ENCODE assay signal across 20 mouse cellular contexts in the genomic region with DNA sequence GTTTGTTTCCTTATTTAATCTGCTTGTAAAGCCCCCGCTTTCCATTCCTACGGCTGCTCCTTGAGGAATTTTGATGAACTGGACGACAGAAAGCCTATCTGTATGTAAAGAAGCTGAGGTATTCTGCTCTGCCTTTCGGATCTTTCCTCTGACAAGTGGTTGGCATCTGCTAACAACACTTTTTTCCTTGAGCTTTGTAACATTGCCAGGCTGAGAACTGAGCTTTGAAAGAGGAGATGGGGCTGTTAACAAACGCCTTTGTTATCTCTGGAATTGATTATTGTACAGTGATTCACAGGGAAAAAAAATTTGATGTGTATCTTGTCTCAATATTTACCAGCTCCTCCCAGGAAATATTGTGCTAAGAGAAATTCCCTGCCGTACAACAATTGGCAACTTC.
DNase-seq lines count a peak whose midpoint lies in the region; ATAC-seq lines count a peak whose summit lies in the region.
"Had no signal": no experiment of that assay in that cellular context is flagged by ENCODE, and none has a peak within 500 bp of the region (broad histone marks: within the 10 kb centered on the region; RNA-seq: fewer than 3 reads in every experiment).

No protein-coding gene starts in this region.

- peaks cover 22% of the 10 kb centered on the region for H3K4me1 ChIP-seq in forebrain, embryonic 13.5 days
- no peaks in the 10 kb centered on the region; the same call in 1 of the 2 replicates for H3K4me1 ChIP-seq in forebrain, embryonic 10.5 days
- H3K4me1 ChIP-seq in forebrain, embryonic 15.5 days = peaks cover 20% of the 10 kb centered on the region
- H3K4me1 ChIP-seq in forebrain, embryonic 11.5 days (replicated peaks; ENCODE audit: control insufficient read depth, insufficient read depth, low read length) = no peaks in the 10 kb centered on the region
- no peaks in the 10 kb centered on the region for H3K4me1 ChIP-seq in heart, embryonic 11.5 days (ENCODE audit: control insufficient read depth, insufficient read depth, low read length)
- H3K4me1 ChIP-seq: embryonic facial prominence, embryonic 10.5 days; embryonic facial prominence, embryonic 12.5 days had no signal

- no peak for DNase-seq in forebrain, embryonic 10.5 days (ENCODE audit: extremely low spot score, low spot score)
- DNase-seq in forebrain, embryonic 11.5 days (ENCODE audit: low spot score) = no peak
- DNase-seq in heart, adult 11 months = peak; percentile 35
- no peak for DNase-seq in lung, postnatal 4 days
- DNase-seq: adrenal gland, adult 2 months; adrenal gland, postnatal 10 days; adrenal gland, postnatal 25 days; B cell, adult 2 months; cerebellum, adult 11-12 months; cerebellum, adult 2 months; cerebellum, adult 9-10 months; cerebellum, postnatal 25 days had no signal

- H3K4me3 ChIP-seq in forebrain, embryonic 13.5 days = no peak overlapping the region
- H3K4me3 ChIP-seq in forebrain, embryonic 10.5 days = no peak overlapping the region
- H3K4me3 ChIP-seq in forebrain, embryonic 15.5 days = no peak overlapping the region
- H3K4me3 ChIP-seq in forebrain, embryonic 11.5 days (ENCODE audit: low read depth, low read length) = no peak overlapping the region
- H3K4me3 ChIP-seq in heart, embryonic 11.5 days (ENCODE audit: low read depth, low read length) = no peak overlapping the region
- H3K4me3 ChIP-seq: embryonic facial prominence, embryonic 10.5 days; embryonic facial prominence, embryonic 12.5 days had no signal

- no peaks in the 10 kb centered on the region for H3K27me3 ChIP-seq in forebrain, embryonic 13.5 days
- H3K27me3 ChIP-seq in forebrain, embryonic 10.5 days (ENCODE audit: poor library complexity, severe bottlenecking) = no peaks in the 10 kb centered on the region
- H3K27me3 ChIP-seq in forebrain, embryonic 15.5 days = no peaks in the 10 kb centered on the region
- H3K27me3 ChIP-seq in forebrain, embryonic 11.5 days (ENCODE audit: control insufficient read depth, insufficient read depth, low read length) = no peaks in the 10 kb centered on the region
- H3K27me3 ChIP-seq in heart, embryonic 11.5 days (ENCODE audit: control insufficient read depth, insufficient read depth, low read length) = no peaks in the 10 kb centered on the region; the same call in 1 of the 2 replicates
- H3K27me3 ChIP-seq: CH12.LX; embryonic facial prominence, embryonic 12.5 days had no signal

- no peak overlapping the region for H3K9ac ChIP-seq in forebrain, embryonic 13.5 days
- H3K9ac ChIP-seq in forebrain, embryonic 15.5 days (replicated peaks) = no peak overlapping the region
- no peak overlapping the region for H3K9ac ChIP-seq in forebrain, embryonic 11.5 days (ENCODE audit: low read length)
- no peak overlapping the region for H3K9ac ChIP-seq in heart, embryonic 11.5 days (ENCODE audit: low read depth, low read length)
- H3K9ac ChIP-seq: embryonic facial prominence, embryonic 12.5 days had no signal

- H3K27ac ChIP-seq in forebrain, embryonic 13.5 days = peak overlapping the region; percentile 42
- no peak overlapping the region for H3K27ac ChIP-seq in forebrain, embryonic 10.5 days
- 0 out of 2 replicates have a peak overlapping the region, but pooled peaks have one; percentile 15 for H3K27ac ChIP-seq in forebrain, embryonic 15.5 days (replicated peaks)
- no peak overlapping the region for H3K27ac ChIP-seq in forebrain, embryonic 11.5 days (ENCODE audit: low read depth, low read length)
- no peak overlapping the region for H3K27ac ChIP-seq in heart, embryonic 11.5 days (ENCODE audit: low read depth, low read length)
- H3K27ac ChIP-seq: embryonic facial prominence, embryonic 10.5 days; embryonic facial prominence, embryonic 12.5 days had no signal

- WGBS in forebrain, embryonic 13.5 days = 43% methylated on average over 6 of the region's 6 CpGs
- WGBS in forebrain, embryonic 10.5 days = 81% methylated on average over 6 of the region's 6 CpGs
- WGBS in forebrain, embryonic 15.5 days = 27% methylated on average over 6 of the region's 6 CpGs
- WGBS in forebrain, embryonic 11.5 days = 73% methylated on average over 6 of the region's 6 CpGs
- WGBS in heart, embryonic 11.5 days (ENCODE audit: insufficient replicate concordance) = 35% methylated on average over 6 of the region's 6 CpGs

- ATAC-seq in forebrain, embryonic 13.5 days = no peak
- ATAC-seq in forebrain, embryonic 15.5 days (replicated peaks) = no peak
- ATAC-seq in forebrain, embryonic 11.5 days (replicated peaks; ENCODE audit: low FRiP score) = no peak
- no peak for ATAC-seq in heart, embryonic 11.5 days (replicated peaks; ENCODE audit: insufficient number of reproducible peaks, low FRiP score, low TSS enrichment)
- ATAC-seq: CD4-positive, CD25-positive, alpha-beta regulatory T cell, adult 4 months had no signal

- H3K4me2 ChIP-seq in forebrain, embryonic 13.5 days = no peak overlapping the region
- H3K4me2 ChIP-seq in forebrain, embryonic 15.5 days (replicated peaks) = no peak overlapping the region; the same call in 1 of the 2 replicates
- H3K4me2 ChIP-seq in forebrain, embryonic 11.5 days (ENCODE audit: low read depth, low read length, severe bottlenecking) = no peak overlapping the region
- no peak overlapping the region for H3K4me2 ChIP-seq in heart, embryonic 11.5 days
- H3K4me2 ChIP-seq: embryonic facial prominence, embryonic 12.5 days had no signal

- no peaks in the 10 kb centered on the region for H3K9me3 ChIP-seq in forebrain, embryonic 13.5 days (replicated peaks)
- no peaks in the 10 kb centered on the region for H3K9me3 ChIP-seq in forebrain, embryonic 10.5 days
- H3K9me3 ChIP-seq in forebrain, embryonic 15.5 days = no peaks in the 10 kb centered on the region
- H3K9me3 ChIP-seq in forebrain, embryonic 11.5 days (ENCODE audit: control insufficient read depth, low read length) = no peaks in the 10 kb centered on the region
- no peaks in the 10 kb centered on the region for H3K9me3 ChIP-seq in heart, embryonic 11.5 days (replicated peaks; ENCODE audit: control insufficient read depth, low read length)
- H3K9me3 ChIP-seq: embryonic facial prominence, embryonic 10.5 days; embryonic facial prominence, embryonic 12.5 days had no signal

- H3K36me3 ChIP-seq in forebrain, embryonic 13.5 days (ENCODE audit: poor library complexity, severe bottlenecking) = no peaks in the 10 kb centered on the region
- H3K36me3 ChIP-seq in forebrain, embryonic 10.5 days (replicated peaks) = no peaks in the 10 kb centered on the region
- no peaks in the 10 kb centered on the region for H3K36me3 ChIP-seq in forebrain, embryonic 15.5 days
- H3K36me3 ChIP-seq in forebrain, embryonic 11.5 days (ENCODE audit: control insufficient read depth, insufficient read depth, low read length) = no peaks in the 10 kb centered on the region
- no peaks in the 10 kb centered on the region for H3K36me3 ChIP-seq in heart, embryonic 11.5 days (ENCODE audit: control insufficient read depth, insufficient read depth, low read length)
- H3K36me3 ChIP-seq: embryonic facial prominence, embryonic 10.5 days; embryonic facial prominence, embryonic 12.5 days; G1E had no signal

Comparison
In these comparisons a context has a peak if more than half of its experiments do, and no peak if none do; other contexts are left out.
1. H3K27ac ChIP-seq: peak in forebrain, embryonic 13.5 days (single experiment) and forebrain, embryonic 15.5 days (single experiment); none in forebrain, embryonic 10.5 days (single experiment), forebrain, embryonic 11.5 days (single experiment) and heart, embryonic 11.5 days (single experiment).